Mouse (Mus musculus): ENCODE measurements at regions not wholly inside any gene's neighbourhood (a gene's known extent, or its start where the extent isn't known, plus 50 kb on each side); places are given as distances from the start of the nearest gene placed in this dataset.

GRCm38 (mm10) chr10:56539827-56540511 is 162.8 kb downstream of the Gja1 start:
- Histone ChIP-seq H3K4me1 (ENCODE audit: control insufficient read depth, insufficient read depth, insufficient read length, low read length) (no peaks in the 10 kb centered on the region), H3K4me3 (ENCODE audit: low read depth, low read length) (no peak overlapping the region), H3K27me3 (ENCODE audit: control insufficient read depth, insufficient read depth, low read length) (no peaks in the 10 kb centered on the region), H3K27ac (ENCODE audit: insufficient read depth, low read depth, low read length) (no peak overlapping the region), H3K36me3 (ENCODE audit: control insufficient read depth, insufficient read depth, low read length) (no peaks in the 10 kb centered on the region)
- 72% methylated on average over 5 of the region's 5 CpGs for WGBS
- TF ChIP-seq POLR2A (IDR thresholded peaks at IDR 0.05; ENCODE audit: low read depth, low read length) (no peak), CTCF (IDR thresholded peaks at IDR 0.05; ENCODE audit: extremely low read depth, insufficient read length, insufficient replicate concordance, low read depth, low read length) (no peak)

- TF ChIP-seq POLR2A (IDR thresholded peaks at IDR 0.05; ENCODE audit: low read depth, low read length) (no peak), CTCF (IDR thresholded peaks at IDR 0.05; ENCODE audit: extremely low read depth, insufficient read length, insufficient replicate concordance, low read depth, low read length) (no peak)
- 80% methylated on average over 3 of the region's 3 CpGs for WGBS
- no peak overlapping the region for H3K4me3 ChIP-seq (ENCODE audit: low read depth, low read length)
- no peaks in the 10 kb centered on the region for H3K4me1 ChIP-seq (ENCODE audit: control insufficient read depth, insufficient read depth, insufficient read length, low read length)
- no peaks in the 10 kb centered on the region for H3K27me3 ChIP-seq (ENCODE audit: control insufficient read depth, insufficient read depth, low read length)
- no peak overlapping the region for H3K27ac ChIP-seq (ENCODE audit: insufficient read depth, low read depth, low read length)
- H3K36me3 ChIP-seq (ENCODE audit: control insufficient read depth, insufficient read depth, low read length) = no peaks in the 10 kb centered on the region
These were observed 165.0 kb downstream of the Gja1 start for GRCm38 (mm10) chr10:56542106-56542505.

GRCm38 (mm10) chr10:56545989-56546388 is 168.9 kb downstream of the Gja1 start:
- Histone ChIP-seq H3K27me3 (ENCODE audit: control insufficient read depth, insufficient read depth, low read length) (no peaks in the 10 kb centered on the region), H3K36me3 (ENCODE audit: control insufficient read depth, insufficient read depth, low read length) (no peaks in the 10 kb centered on the region), H3K4me3 (ENCODE audit: low read depth, low read length) (no peak overlapping the region), H3K27ac (ENCODE audit: insufficient read depth, low read depth, low read length) (no peak overlapping the region), H3K4me1 (ENCODE audit: control insufficient read depth, insufficient read depth, insufficient read length, low read length) (no peaks in the 10 kb centered on the region)
- TF ChIP-seq CTCF (IDR thresholded peaks at IDR 0.05; ENCODE audit: extremely low read depth, insufficient read length, insufficient replicate concordance, low read depth, low read length) = no peak
- TF ChIP-seq POLR2A (IDR thresholded peaks at IDR 0.05; ENCODE audit: low read depth, low read length) = no peak
- 47% methylated on average over 3 of the region's 3 CpGs for WGBS

GRCm38 (mm10) chr10:56546824-56547223 is 169.7 kb downstream of the Gja1 start:
- Histone ChIP-seq H3K4me1 (ENCODE audit: control insufficient read depth, insufficient read depth, insufficient read length, low read length) (no peaks in the 10 kb centered on the region), H3K27ac (ENCODE audit: insufficient read depth, low read depth, low read length) (no peak overlapping the region), H3K27me3 (ENCODE audit: control insufficient read depth, insufficient read depth, low read length) (no peaks in the 10 kb centered on the region), H3K36me3 (ENCODE audit: control insufficient read depth, insufficient read depth, low read length) (no peaks in the 10 kb centered on the region), H3K4me3 (ENCODE audit: low read depth, low read length) (no peak overlapping the region)
- TF ChIP-seq POLR2A (IDR thresholded peaks at IDR 0.05; ENCODE audit: low read depth, low read length) (no peak), CTCF (IDR thresholded peaks at IDR 0.05; ENCODE audit: extremely low read depth, insufficient read length, insufficient replicate concordance, low read depth, low read length) (no peak)
- 62% methylated on average over 2 of the region's 2 CpGs for WGBS

GRCm38 (mm10) chr10:56547825-56548224 is 170.7 kb downstream of the Gja1 start:
- Histone ChIP-seq H3K4me1 (ENCODE audit: control insufficient read depth, insufficient read depth, insufficient read length, low read length) (no peaks in the 10 kb centered on the region), H3K4me3 (ENCODE audit: low read depth, low read length) (no peak overlapping the region), H3K27me3 (ENCODE audit: control insufficient read depth, insufficient read depth, low read length) (no peaks in the 10 kb centered on the region), H3K27ac (ENCODE audit: insufficient read depth, low read depth, low read length) (no peak overlapping the region), H3K36me3 (ENCODE audit: control insufficient read depth, insufficient read depth, low read length) (no peaks in the 10 kb centered on the region)
- 78% methylated on average over 3 of the region's 4 CpGs for WGBS
- no peak for TF ChIP-seq POLR2A (IDR thresholded peaks at IDR 0.05; ENCODE audit: low read depth, low read length)
- no peak for TF ChIP-seq CTCF (IDR thresholded peaks at IDR 0.05; ENCODE audit: extremely low read depth, insufficient read length, insufficient replicate concordance, low read depth, low read length)

- Histone ChIP-seq H3K27me3 (ENCODE audit: control insufficient read depth, insufficient read depth, low read length) (no peaks in the 10 kb centered on the region), H3K4me3 (ENCODE audit: low read depth, low read length) (no peak overlapping the region), H3K36me3 (ENCODE audit: control insufficient read depth, insufficient read depth, low read length) (no peaks in the 10 kb centered on the region), H3K27ac (ENCODE audit: insufficient read depth, low read depth, low read length) (no peak overlapping the region), H3K4me1 (ENCODE audit: control insufficient read depth, insufficient read depth, insufficient read length, low read length) (no peaks in the 10 kb centered on the region)
- no peak for TF ChIP-seq CTCF (IDR thresholded peaks at IDR 0.05; ENCODE audit: extremely low read depth, insufficient read length, insufficient replicate concordance, low read depth, low read length)
- TF ChIP-seq POLR2A (IDR thresholded peaks at IDR 0.05; ENCODE audit: low read depth, low read length) = no peak
- WGBS = 83% methylated on average over 12 of the region's 12 CpGs
These were observed 189.8 kb downstream of the Gja1 start for GRCm38 (mm10) chr10:56566836-56567442.

GRCm38 (mm10) chr10:56582065-56582464 is 204.9 kb downstream of the Gja1 start:
- TF ChIP-seq CTCF (IDR thresholded peaks at IDR 0.05; ENCODE audit: extremely low read depth, insufficient read length, insufficient replicate concordance, low read depth, low read length) (no peak), POLR2A (IDR thresholded peaks at IDR 0.05; ENCODE audit: low read depth, low read length) (no peak)
- H3K4me3 ChIP-seq (ENCODE audit: low read depth, low read length) = no peak overlapping the region
- no peaks in the 10 kb centered on the region for H3K36me3 ChIP-seq (ENCODE audit: control insufficient read depth, insufficient read depth, low read length)
- H3K27me3 ChIP-seq (ENCODE audit: control insufficient read depth, insufficient read depth, low read length) = no peaks in the 10 kb centered on the region
- no peak overlapping the region for H3K27ac ChIP-seq (ENCODE audit: insufficient read depth, low read depth, low read length)
- WGBS = 52% methylated on average over 6 of the region's 6 CpGs
- no peaks in the 10 kb centered on the region for H3K4me1 ChIP-seq (ENCODE audit: control insufficient read depth, insufficient read depth, insufficient read length, low read length)

All from small intestine, adult 2 months (tissue).